Mouse (Mus musculus): ENCODE data around the gene Slc4a1ap.
A peak's percentile ranks its signal among the peaks of the same experiment; 100 is the strongest.
"Not testable (repeated sequence)": the region's sequence is repeated elsewhere in the genome, so short reads cannot be mapped to it uniquely, and the experiment has no call there.

The Slc4a1ap gene

DNA sequence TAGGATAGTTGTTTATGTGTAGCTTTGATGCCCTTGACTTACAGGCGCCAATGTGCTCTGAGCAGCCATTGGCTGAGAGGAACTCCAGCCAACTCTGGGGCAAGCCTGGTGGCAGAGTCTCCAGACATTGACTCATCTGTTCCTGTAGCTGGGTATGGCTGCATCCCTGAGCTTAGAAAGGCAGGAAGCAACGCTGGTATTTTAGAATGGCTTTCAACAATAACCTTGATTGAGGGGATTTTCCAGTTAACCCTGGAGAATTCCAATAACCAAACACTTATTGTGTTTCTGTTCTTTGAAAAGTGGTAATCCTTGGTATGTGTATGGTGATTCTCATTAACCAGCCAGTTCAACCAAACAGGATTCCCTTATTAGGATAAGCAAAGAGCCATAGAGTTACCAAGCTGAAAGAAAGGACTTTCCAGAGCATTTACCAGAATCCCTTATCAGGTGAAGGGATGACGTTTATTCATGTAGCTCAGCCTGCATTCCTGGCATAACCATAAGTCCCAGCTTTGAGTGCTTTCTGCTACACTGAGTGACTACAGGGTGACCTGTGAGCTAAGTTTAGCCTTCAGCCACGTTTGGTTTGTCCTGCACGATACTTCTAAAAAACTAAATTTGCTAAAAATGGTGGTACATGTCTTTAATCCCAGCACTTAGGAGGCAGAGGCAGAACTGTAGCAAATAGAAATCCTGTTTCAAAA is 41.3 kb downstream of the Slc4a1ap start:
- DNase-seq (ENCODE audit: low spot score), result no peak

- peak; percentile 25 for DNase-seq (ENCODE audit: low spot score)
Observed at GRCm38 (mm10) chr5:31571023-31571608, 44.3 kb downstream of the Slc4a1ap start.

GRCm38 (mm10) chr5:31573722-31574121 is 46.9 kb downstream of the Slc4a1ap start:
- DNase-seq (ENCODE audit: low spot score), result no peak

GRCm38 (mm10) chr5:31576539-31576975 is 49.8 kb downstream of the Slc4a1ap start:
- no peak for DNase-seq (ENCODE audit: low spot score)

GRCm38 (mm10) chr5:31581263-31581662 is 54.5 kb downstream of the Slc4a1ap start:
- no peak for DNase-seq (ENCODE audit: low spot score)

- DNase-seq (ENCODE audit: low spot score), result no peak
Observed at GRCm38 (mm10) chr5:31581932-31582331, 55.1 kb downstream of the Slc4a1ap start.

- DNase-seq (ENCODE audit: low spot score), result no peak
Observed at GRCm38 (mm10) chr5:31583261-31583660, 56.5 kb downstream of the Slc4a1ap start.

- DNase-seq (ENCODE audit: low spot score), result no peak
Observed at GRCm38 (mm10) chr5:31585526-31585925, 58.7 kb downstream of the Slc4a1ap start.

- DNase-seq (ENCODE audit: low spot score), result no peak
Observed at GRCm38 (mm10) chr5:31588016-31588415, 61.2 kb downstream of the Slc4a1ap start.

DNA sequence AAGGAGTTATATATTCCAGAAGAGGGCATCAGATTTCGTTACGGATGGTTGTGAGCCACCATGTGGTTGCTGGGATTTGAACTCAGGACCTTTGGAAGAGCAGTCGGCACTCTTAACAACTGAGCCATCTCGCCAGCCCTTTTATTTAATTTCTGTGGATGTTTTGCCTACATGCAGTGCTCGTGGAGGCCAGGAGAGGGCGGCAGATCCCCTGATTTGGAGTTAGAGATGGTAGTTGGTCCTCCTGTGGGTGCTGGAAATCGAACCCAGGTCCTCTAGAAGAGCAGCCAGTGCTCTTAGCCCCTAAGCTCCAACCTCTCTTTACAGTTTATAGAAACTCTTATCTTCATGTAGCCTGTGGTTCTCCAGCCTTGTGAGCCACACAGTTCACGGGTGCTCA is 61.9 kb downstream of the Slc4a1ap start:
- DNase-seq (ENCODE audit: low spot score), result not testable (repeated sequence)

- DNase-seq (ENCODE audit: low spot score), result no peak
Observed at GRCm38 (mm10) chr5:31589711-31590319, 63.0 kb downstream of the Slc4a1ap start.

DNA sequence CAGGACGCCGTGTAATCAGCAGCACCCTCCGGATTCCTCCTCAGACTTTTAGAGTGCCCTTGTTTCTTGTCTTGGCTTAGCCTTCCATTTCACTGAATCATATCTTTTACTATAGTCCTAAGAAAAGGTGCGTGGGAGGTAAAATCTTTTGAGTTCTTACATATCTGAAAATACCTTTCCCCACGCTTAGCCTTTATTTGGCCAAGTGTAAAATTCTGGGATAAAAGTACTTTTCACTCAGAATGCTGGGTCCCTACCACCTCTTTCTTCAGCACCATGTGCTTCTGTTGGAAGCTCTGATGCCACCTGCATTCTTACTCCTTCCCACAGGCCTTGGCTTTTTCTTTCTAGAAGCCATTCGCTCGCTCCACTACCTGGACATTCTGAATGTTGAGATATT is 64.3 kb downstream of the Slc4a1ap start:
- DNase-seq (ENCODE audit: low spot score), result no peak

GRCm38 (mm10) chr5:31595868-31596267 is 69.1 kb downstream of the Slc4a1ap start:
- DNase-seq (ENCODE audit: low spot score), result no peak

GRCm38 (mm10) chr5:31596481-31597429 is 70.0 kb downstream of the Slc4a1ap start, which contains the start of gene Mrpl33:
Gene Mrpl33 (plus strand): TSS chr5:31596935.
- peak; percentile 53 for DNase-seq (ENCODE audit: low spot score)

DNA sequence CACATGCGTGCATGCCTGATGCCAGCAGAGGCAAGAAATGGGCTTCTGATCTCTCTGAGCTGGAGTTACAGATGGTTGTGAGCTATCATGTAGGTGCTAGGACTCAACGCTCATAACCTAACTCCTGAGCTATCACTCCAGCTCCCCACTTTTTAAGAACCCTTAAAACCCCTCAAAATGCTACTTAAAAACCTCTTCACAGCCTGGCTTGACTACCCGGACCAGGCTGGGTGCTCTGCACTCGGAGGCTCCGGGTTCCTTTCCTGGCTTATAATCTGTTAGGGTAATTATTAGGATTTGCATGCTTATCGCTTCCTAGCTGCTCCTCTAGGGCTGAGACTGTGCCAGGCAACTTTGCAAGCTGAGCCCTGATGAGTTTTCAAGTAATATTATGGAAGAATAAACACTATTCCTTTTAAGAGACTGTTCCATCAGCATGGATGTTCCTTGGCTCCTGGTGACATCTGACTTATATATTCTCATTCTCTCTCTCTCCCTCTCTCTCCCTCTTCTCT is 70.7 kb downstream of the Slc4a1ap start:
- no peak for DNase-seq (ENCODE audit: low spot score)

DNA sequence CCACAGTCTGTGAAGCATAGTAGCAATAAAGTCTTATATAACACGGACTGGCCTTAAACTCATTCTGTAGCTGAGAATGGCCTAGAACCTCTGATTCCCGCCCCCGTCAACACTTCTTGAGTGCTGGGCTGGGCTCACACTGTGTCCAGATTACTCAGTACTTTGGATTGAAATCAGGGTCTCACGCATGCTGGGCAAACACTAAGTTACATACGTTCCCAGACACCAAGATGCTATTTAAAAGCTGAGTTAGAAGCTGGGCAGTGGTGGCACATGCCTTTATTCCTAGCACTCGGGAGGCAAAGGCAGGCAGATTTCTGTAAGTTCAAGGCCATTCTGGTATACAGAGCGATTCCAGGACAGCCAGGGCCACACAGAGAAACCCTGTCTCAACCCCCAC is 71.3 kb downstream of the Slc4a1ap start:
- DNase-seq (ENCODE audit: low spot score), result no peak

- peak; percentile 46 for DNase-seq (ENCODE audit: low spot score)
Observed at GRCm38 (mm10) chr5:31598579-31598978, 71.8 kb downstream of the Slc4a1ap start.

GRCm38 (mm10) chr5:31599161-31599560 is 72.4 kb downstream of the Slc4a1ap start:
- DNase-seq (ENCODE audit: low spot score), result no peak

DNA sequence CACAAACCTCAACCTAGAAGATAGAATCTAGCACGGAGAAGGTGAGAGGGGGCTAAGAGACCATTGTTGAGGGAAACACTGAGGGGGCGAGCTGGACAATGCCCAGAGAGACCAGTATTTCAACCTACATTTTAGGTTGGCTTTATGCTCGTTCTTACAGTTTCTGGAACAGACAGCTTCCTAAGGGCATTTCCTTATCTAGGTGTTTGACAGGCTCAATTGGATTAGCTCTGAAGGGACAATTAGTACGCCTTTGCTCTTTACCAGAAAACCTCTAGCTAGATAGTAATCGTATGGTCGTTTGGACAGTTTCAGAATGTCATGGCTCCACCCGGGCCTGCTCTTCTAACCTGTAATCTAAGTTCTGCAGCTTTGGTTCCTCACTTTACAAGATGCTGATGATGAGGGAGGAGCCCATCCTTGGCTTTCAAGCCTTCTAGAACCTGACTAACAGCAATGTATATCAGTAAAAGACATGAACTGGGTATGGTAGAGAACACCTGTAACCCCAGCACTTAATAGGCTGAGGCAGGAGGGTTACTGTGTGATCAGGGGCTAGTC is 74.4 kb downstream of the Slc4a1ap start:
- DNase-seq (ENCODE audit: low spot score), result no peak

DNA sequence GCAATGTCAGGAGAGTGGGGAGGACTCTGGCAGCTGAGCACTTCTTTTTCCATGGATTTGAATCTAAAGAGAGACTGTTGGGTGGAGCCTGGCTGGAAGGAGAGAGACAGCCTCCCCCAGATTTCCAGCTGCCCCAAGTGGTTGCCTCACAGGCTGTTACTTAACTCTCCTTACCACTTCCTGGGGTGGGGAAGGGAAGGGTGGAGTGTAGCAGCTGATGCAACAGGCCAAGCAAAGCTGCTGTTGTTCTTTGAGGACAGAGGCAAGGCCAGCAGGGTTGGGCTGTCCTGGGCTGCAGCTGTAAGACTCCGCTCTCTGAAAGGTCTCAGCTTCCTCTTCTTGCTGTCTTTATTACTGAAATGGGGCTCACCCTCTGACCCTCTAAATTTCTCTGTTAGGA is 75.6 kb downstream of the Slc4a1ap start:
- peak; percentile 55 for DNase-seq (ENCODE audit: low spot score)

DNA sequence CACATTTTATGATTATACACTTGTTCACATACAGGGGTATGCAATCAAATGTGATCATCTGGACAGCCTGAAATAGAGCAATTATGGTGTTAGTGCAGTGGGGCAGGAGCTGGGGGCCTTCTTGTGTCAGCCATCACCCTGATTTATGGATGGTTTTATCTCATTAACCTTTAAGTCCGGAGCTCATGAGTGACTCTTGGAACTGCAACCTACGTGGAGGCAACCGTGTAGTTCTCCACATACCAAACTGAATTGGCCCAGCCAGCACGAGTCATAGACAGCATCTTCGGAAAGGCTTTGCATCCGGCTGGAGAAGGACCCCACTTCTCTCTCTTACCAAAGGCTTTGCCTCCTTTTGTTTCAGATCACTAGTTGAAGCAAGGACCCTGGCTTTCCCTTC is 77.0 kb downstream of the Slc4a1ap start:
- no peak for DNase-seq (ENCODE audit: low spot score)

DNA sequence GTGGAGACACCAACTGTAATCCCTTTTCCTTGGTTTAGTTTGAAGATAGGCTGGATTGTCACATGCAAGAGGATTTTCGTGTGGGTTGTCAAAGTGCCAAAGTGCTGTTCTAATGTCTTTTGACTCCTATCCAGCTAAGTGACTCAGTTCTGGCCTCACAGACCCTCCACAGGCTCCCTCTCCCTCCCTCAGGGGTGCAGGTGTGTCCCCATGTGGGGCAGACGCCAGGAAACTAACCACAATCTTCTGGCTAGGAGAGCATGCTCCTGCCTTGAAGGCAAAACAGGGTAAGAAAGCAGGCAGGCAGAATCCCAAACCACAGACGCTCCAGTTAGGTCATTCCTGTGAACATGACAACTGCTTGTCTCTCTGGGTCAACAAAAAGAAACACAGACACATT is 79.4 kb downstream of the Slc4a1ap start:
- no peak for DNase-seq (ENCODE audit: low spot score)
